Mouse (Mus musculus) MEL (cell line): ENCODE results near the gene Gpatch2.

Source experiments
- CTCF ChIP-seq, 3 experiments: IDR thresholded peaks in 2 of 3; conservative IDR thresholded peaks in 1 of 3; 2 replicates each; pipeline ENCODE4 v1.5.1; 2011 to 2012; ENCODE audit warnings: low read length in 3 of 3, low read depth in 2 of 3, mild to moderate bottlenecking in 2 of 3, improper control_type of control experiment in 1 of 3, inconsistent platforms in 1 of 3, mixed read lengths in 1 of 3, moderate library complexity in 1 of 3; ENCODE audit not compliant: control insufficient read depth in 1 of 3, insufficient read depth in 1 of 3, poor library complexity in 1 of 3, severe bottlenecking in 1 of 3
- JUND ChIP-seq: IDR thresholded peaks from 2 replicates; pipeline ENCODE4 v1.6.1; 2011; ENCODE audit warnings: low read depth, mild to moderate bottlenecking, improper control_type of control experiment, low read length
- POLR2A ChIP-seq, 2 experiments: IDR thresholded peaks; 2 replicates each; pipeline ENCODE4 v1.6.1; 2011 to 2012; ENCODE audit warnings: low read length in 2 of 2, mild to moderate bottlenecking in 2 of 2, control low read depth in 1 of 2, improper control_type of control experiment in 1 of 2, low read depth in 1 of 2, moderate library complexity in 1 of 2; ENCODE audit not compliant: control insufficient read depth in 1 of 2, insufficient read depth in 1 of 2, poor library complexity in 1 of 2
- ZKSCAN1 ChIP-seq: IDR thresholded peaks from 2 replicates; pipeline ENCODE4 v1.6.1; 2012; ENCODE audit warnings: low read depth, mild to moderate bottlenecking, inconsistent platforms, low read length, improper control_type of control experiment, moderate library complexity

GRCm38 (mm10) chr1:187314516-187314915 lies 99.2 kb downstream of the Gpatch2 start:
- TF ChIP-seq CTCF (IDR thresholded peaks at IDR 0.05 in 2 of 3, conservative IDR thresholded peaks at IDR 0.05 in 1 of 3; ENCODE audit: control insufficient read depth in 1 of 3, insufficient read depth in 1 of 3, low read depth in 2 of 3, low read length in 3 of 3, poor library complexity in 1 of 3, severe bottlenecking in 1 of 3): no peak
- no peak for TF ChIP-seq ZKSCAN1
- no peak for TF ChIP-seq POLR2A (IDR thresholded peaks at IDR 0.05; ENCODE audit: control insufficient read depth in 1 of 2, insufficient read depth in 1 of 2, low read depth in 1 of 2, low read length in 2 of 2, poor library complexity in 1 of 2)
- TF ChIP-seq JUND: no peak
